Mouse (Mus musculus): ENCODE data around the gene Naa25. TPM values are rescaled to one million over a fixed set of nuclear protein-coding genes. Genes with fewer than 3 reads are reported as not detected.
A peak's percentile ranks its signal among the peaks of the same experiment; 100 is the strongest.

The Naa25 gene
- total RNA-seq, 1 experiment: 92.3 TPM

GRCm38 (mm10) chr5:121452906-121453305 is 55.2 kb downstream of the Naa25 start:
- Histone ChIP-seq H3K4me1 (ENCODE audit: control insufficient read depth in 2 of 2, insufficient read depth in 2 of 2, low read length in 2 of 2, poor library complexity in 1 of 2) (peaks cover 7 to 14% of the 10 kb centered on the region in 2 experiments; a peak in 2 of 4 replicates), H3K36me3 (ENCODE audit: control insufficient read depth, insufficient read depth, low read length, poor library complexity, severe bottlenecking) (peaks cover 11% of the 10 kb centered on the region; the same call in 1 of the 2 replicates), H3K27ac (ENCODE audit: insufficient read depth, low read depth, low read length, poor library complexity, severe bottlenecking) (peak overlapping the region; percentile 14; the same call in 1 of the 2 replicates), H3K9me3 (ENCODE audit: control insufficient read depth, insufficient read depth, low read depth, low read length) (no peaks in the 10 kb centered on the region), H3K4me3 (ENCODE audit: insufficient read depth in 1 of 2, low read depth in 1 of 2, low read length in 2 of 2, poor library complexity in 1 of 2, severe bottlenecking in 1 of 2) (peak overlapping the region; percentile 77 to 97), H3K9ac (ENCODE audit: insufficient read depth, low read depth, low read length, poor library complexity, severe bottlenecking) (peak overlapping the region; percentile 88)
- no peak for TF ChIP-seq MAFK (IDR thresholded peaks at IDR 0.05; ENCODE audit: insufficient read depth, low read depth, low read length)
- TF ChIP-seq CHD2 (IDR thresholded peaks at IDR 0.05; ENCODE audit: low read depth, low read length): no peak
- no peak for TF ChIP-seq ZC3H11A (IDR thresholded peaks at IDR 0.05; ENCODE audit: borderline replicate concordance, low read depth, low read length)
- no peak for TF ChIP-seq ZNF384 (IDR thresholded peaks at IDR 0.05; ENCODE audit: low read depth, low read length)
- TF ChIP-seq HCFC1 (IDR thresholded peaks at IDR 0.05; ENCODE audit: borderline replicate concordance, insufficient read depth, low read length): 0 out of 2 replicates have a peak, but pooled peaks have one; percentile 12
- in situ Hi-C loops (cut with MboI; ENCODE audit: low sequenced_read_pairs in 2 of 2, unreplicated experiment in 2 of 2): no loop called here
- DNase-seq (ENCODE audit: low read depth, low spot score): no peak

- TF ChIP-seq HCFC1 (IDR thresholded peaks at IDR 0.05; ENCODE audit: borderline replicate concordance, insufficient read depth, low read length) (no peak), ZC3H11A (IDR thresholded peaks at IDR 0.05; ENCODE audit: borderline replicate concordance, low read depth, low read length) (no peak)
- DNase-seq (ENCODE audit: low read depth, low spot score): no peak
- no peak overlapping the region for H3K27ac ChIP-seq (ENCODE audit: insufficient read depth, low read depth, low read length, poor library complexity, severe bottlenecking)
- no peak overlapping the region for H3K9ac ChIP-seq (ENCODE audit: insufficient read depth, low read depth, low read length, poor library complexity, severe bottlenecking)
- H3K4me3 ChIP-seq (ENCODE audit: insufficient read depth in 1 of 2, low read depth in 1 of 2, low read length in 2 of 2, poor library complexity in 1 of 2, severe bottlenecking in 1 of 2): no peak overlapping the region
- in situ Hi-C loops (cut with MboI; ENCODE audit: low sequenced_read_pairs in 2 of 2, unreplicated experiment in 2 of 2): no loop called here
- peaks cover 7% of the 10 kb centered on the region; the same call in 1 of the 2 replicates for H3K36me3 ChIP-seq (ENCODE audit: control insufficient read depth, insufficient read depth, low read length, poor library complexity, severe bottlenecking)
- H3K9me3 ChIP-seq (ENCODE audit: control insufficient read depth, insufficient read depth, low read depth, low read length): no peaks in the 10 kb centered on the region
- peaks cover 7 to 14% of the 10 kb centered on the region in 2 experiments; a peak in 2 of 4 replicates for H3K4me1 ChIP-seq (ENCODE audit: control insufficient read depth in 2 of 2, insufficient read depth in 2 of 2, low read length in 2 of 2, poor library complexity in 1 of 2)
Measured at GRCm38 (mm10) chr5:121453743-121454502, 56.2 kb downstream of the Naa25 start.

DNA sequence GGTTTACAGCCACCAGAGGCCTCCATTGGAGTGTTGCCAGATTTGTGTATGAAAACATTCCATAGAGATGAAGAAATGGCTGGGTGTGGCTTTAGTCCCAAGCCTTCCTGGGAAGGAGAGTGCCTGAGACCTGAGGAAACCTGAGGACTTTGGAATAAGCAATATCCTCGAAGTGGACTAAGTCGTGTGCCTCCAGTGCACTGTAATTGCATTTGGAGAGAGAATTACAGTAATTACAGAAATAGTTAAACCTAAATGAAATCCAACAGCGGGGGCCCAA is 56.7 kb downstream of the Naa25 start:
- Histone ChIP-seq H3K36me3 (ENCODE audit: control insufficient read depth, insufficient read depth, low read length, poor library complexity, severe bottlenecking) (peaks cover 1% of the 10 kb centered on the region; the same call in 1 of the 2 replicates), H3K27ac (ENCODE audit: insufficient read depth, low read depth, low read length, poor library complexity, severe bottlenecking) (no peak overlapping the region), H3K9ac (ENCODE audit: insufficient read depth, low read depth, low read length, poor library complexity, severe bottlenecking) (no peak overlapping the region; the same call in 1 of the 2 replicates), H3K9me3 (ENCODE audit: control insufficient read depth, insufficient read depth, low read depth, low read length) (no peaks in the 10 kb centered on the region), H3K4me1 (ENCODE audit: control insufficient read depth in 2 of 2, insufficient read depth in 2 of 2, low read length in 2 of 2, poor library complexity in 1 of 2) (peaks cover 7 to 14% of the 10 kb centered on the region in 2 experiments; a peak in 2 of 4 replicates), H3K4me3 (ENCODE audit: insufficient read depth in 1 of 2, low read depth in 1 of 2, low read length in 2 of 2, poor library complexity in 1 of 2, severe bottlenecking in 1 of 2) (no peak overlapping the region)
- in situ Hi-C loops (cut with MboI; ENCODE audit: low sequenced_read_pairs in 2 of 2, unreplicated experiment in 2 of 2): no loop called here
- DNase-seq (ENCODE audit: low read depth, low spot score): no peak
- TF ChIP-seq HCFC1 (IDR thresholded peaks at IDR 0.05; ENCODE audit: borderline replicate concordance, insufficient read depth, low read length) (no peak), MAFK (IDR thresholded peaks at IDR 0.05; ENCODE audit: insufficient read depth, low read depth, low read length) (no peak), ZNF384 (IDR thresholded peaks at IDR 0.05; ENCODE audit: low read depth, low read length) (no peak), ZC3H11A (IDR thresholded peaks at IDR 0.05; ENCODE audit: borderline replicate concordance, low read depth, low read length) (no peak), CHD2 (IDR thresholded peaks at IDR 0.05; ENCODE audit: low read depth, low read length) (no peak)

- Histone ChIP-seq H3K4me3 (ENCODE audit: insufficient read depth in 1 of 2, low read depth in 1 of 2, low read length in 2 of 2, poor library complexity in 1 of 2, severe bottlenecking in 1 of 2) (no peak overlapping the region), H3K4me1 (ENCODE audit: control insufficient read depth in 2 of 2, insufficient read depth in 2 of 2, low read length in 2 of 2, poor library complexity in 1 of 2) (peaks cover 6 to 14% of the 10 kb centered on the region in 2 experiments; a peak in 2 of 4 replicates), H3K36me3 (ENCODE audit: control insufficient read depth, insufficient read depth, low read length, poor library complexity, severe bottlenecking) (no peaks in the 10 kb centered on the region), H3K9ac (ENCODE audit: insufficient read depth, low read depth, low read length, poor library complexity, severe bottlenecking) (no peak overlapping the region), H3K27ac (ENCODE audit: insufficient read depth, low read depth, low read length, poor library complexity, severe bottlenecking) (no peak overlapping the region), H3K9me3 (ENCODE audit: control insufficient read depth, insufficient read depth, low read depth, low read length) (no peaks in the 10 kb centered on the region)
- in situ Hi-C loops (cut with MboI; ENCODE audit: low sequenced_read_pairs in 2 of 2, unreplicated experiment in 2 of 2): no loop called here
- no peak for TF ChIP-seq ZC3H11A (IDR thresholded peaks at IDR 0.05; ENCODE audit: borderline replicate concordance, low read depth, low read length)
- no peak for TF ChIP-seq ZNF384 (IDR thresholded peaks at IDR 0.05; ENCODE audit: low read depth, low read length)
- no peak for TF ChIP-seq HCFC1 (IDR thresholded peaks at IDR 0.05; ENCODE audit: borderline replicate concordance, insufficient read depth, low read length)
- no peak for TF ChIP-seq MAFK (IDR thresholded peaks at IDR 0.05; ENCODE audit: insufficient read depth, low read depth, low read length)
- no peak for TF ChIP-seq CHD2 (IDR thresholded peaks at IDR 0.05; ENCODE audit: low read depth, low read length)
- no peak for DNase-seq (ENCODE audit: low read depth, low spot score)
Measured at GRCm38 (mm10) chr5:121455510-121456265, 58.0 kb downstream of the Naa25 start.
